Mouse (Mus musculus): ENCODE results near the gene Sh2d5. TPM values are rescaled to one million over a fixed set of nuclear protein-coding genes. Genes with fewer than 3 reads are reported as not detected.
A peak's percentile ranks its signal among the peaks of the same experiment; 100 is the strongest.

Sh2d5 gene
- under 1 TPM; 0.08 to 0.12 TPM for total RNA-seq (2021)
- long read RNA-seq, experiment 1: 0 reads
- long read RNA-seq, experiment 2: 0 reads

- peak; percentile 28 to 34 for DNase-seq
- intact Hi-C loops (cut with DNase I): no loop called here
Observed at GRCm38 (mm10) chr4:138250088-138250960, at the start of gene Sh2d5, which contains the start of gene Kif17. Gene Sh2d5 (plus strand): TSS chr4:138250403. Gene Kif17 (plus strand): TSS chr4:138250435.

DNA sequence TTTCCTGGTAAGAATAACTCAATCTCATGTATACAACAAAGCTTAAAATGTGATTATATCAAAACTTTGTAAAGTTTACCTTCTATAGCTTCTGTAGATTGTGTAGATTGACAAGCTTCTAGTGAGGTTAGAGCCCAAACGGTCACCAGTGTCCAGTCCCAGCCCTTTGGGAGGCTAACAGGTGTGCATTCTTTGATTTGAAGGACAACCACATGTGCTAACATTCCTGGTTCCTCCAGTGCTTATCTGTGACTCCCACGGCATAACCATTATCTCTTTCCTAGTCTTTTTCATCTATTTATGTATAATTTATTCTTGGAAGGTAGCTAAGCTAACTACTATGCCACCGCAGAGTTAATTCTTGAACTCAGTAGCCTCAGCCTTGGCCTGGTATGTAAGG lies 49.4 kb upstream of the Sh2d5 start:
- intact Hi-C loops (cut with DNase I): no loop called here
- no peak for DNase-seq

DNA sequence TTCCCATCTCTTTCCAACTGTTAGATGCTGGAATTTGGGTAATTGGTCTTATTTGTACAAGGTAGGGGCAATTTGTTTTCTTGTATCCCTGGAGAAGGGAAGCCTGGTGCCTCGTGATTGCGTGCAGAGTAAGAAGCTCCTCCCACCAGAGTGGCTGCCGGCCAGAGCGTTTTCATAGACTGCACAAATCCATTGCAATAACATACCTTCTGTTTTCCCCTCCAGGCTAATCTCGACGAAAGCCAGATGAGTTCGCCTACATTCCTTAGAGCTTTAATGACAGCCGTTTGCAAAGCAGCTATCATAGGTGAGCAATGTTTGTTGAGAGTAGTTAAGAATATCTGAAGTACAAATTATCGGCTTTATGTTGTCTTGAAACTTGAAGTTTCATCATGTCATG lies 48.5 kb upstream of the Sh2d5 start:
- no peak for DNase-seq
- intact Hi-C loops (cut with DNase I): no loop called here

GRCm38 (mm10) chr4:138210116-138210515 lies 40.1 kb upstream of the Sh2d5 start:
- intact Hi-C loops (cut with DNase I): no loop called here
- no peak for DNase-seq

DNA sequence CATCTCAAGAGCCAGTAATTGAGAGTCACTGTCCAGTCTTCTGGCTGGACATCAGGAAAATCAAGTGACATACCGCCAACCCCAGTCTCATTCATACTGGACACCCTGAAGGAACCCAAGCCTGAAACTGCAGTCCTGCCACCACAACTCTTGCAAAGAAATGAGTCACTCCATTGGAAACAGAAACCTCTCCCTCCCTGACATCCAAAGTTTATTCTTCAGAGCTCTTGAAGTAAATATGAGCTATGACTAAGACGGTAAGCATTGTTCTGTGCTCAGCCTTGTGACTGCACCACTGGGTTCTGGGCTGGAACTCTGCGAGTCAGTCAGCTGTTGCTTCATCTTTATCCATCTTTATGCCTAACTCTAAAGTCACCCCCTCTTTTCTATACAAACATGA lies 36.3 kb upstream of the Sh2d5 start:
- no peak for DNase-seq
- intact Hi-C loops (cut with DNase I): no loop called here

- DNase-seq: no peak
- intact Hi-C loops (cut with DNase I): no loop called here
Observed at GRCm38 (mm10) chr4:138215671-138216199, 34.5 kb upstream of the Sh2d5 start.

GRCm38 (mm10) chr4:138216200-138216890 lies 33.9 kb upstream of the Sh2d5 start, which contains the start of gene Hp1bp3:
Gene Hp1bp3 (plus strand): TSS chr4:138216296.
- intact Hi-C loops (cut with DNase I): no loop called here
- peak; percentile 53 to 72 for DNase-seq

DNA sequence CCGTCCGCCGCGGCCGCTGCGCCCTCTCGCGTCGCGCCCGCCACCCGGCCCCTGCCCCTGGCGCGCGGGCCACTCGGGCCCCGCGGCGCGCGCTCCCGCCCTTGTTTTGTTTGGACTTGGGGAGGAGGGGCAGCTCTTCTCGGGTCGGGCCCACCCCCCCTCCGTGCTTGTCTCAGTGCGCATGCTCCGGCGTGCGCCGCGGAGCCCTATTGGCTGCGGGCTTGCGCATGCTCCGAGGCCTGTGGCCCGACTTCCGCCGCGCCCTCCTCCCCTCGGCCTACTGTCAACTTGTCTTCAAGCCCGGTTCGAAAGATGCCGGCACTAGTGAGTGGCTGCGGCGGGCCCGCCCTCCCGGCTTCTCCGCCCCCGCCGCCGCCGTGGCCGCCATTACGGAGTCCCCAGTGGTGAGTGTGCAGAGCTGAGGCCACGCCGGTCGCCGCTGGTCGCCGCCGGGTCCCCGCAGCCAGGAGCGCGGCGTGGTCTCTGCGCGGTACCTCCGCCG lies 33.3 kb upstream of the Sh2d5 start:
- intact Hi-C loops (cut with DNase I): no loop called here
- DNase-seq: peak; percentile 97

GRCm38 (mm10) chr4:138217441-138217840 lies 32.8 kb upstream of the Sh2d5 start:
- DNase-seq: no peak
- intact Hi-C loops (cut with DNase I): no loop called here

DNA sequence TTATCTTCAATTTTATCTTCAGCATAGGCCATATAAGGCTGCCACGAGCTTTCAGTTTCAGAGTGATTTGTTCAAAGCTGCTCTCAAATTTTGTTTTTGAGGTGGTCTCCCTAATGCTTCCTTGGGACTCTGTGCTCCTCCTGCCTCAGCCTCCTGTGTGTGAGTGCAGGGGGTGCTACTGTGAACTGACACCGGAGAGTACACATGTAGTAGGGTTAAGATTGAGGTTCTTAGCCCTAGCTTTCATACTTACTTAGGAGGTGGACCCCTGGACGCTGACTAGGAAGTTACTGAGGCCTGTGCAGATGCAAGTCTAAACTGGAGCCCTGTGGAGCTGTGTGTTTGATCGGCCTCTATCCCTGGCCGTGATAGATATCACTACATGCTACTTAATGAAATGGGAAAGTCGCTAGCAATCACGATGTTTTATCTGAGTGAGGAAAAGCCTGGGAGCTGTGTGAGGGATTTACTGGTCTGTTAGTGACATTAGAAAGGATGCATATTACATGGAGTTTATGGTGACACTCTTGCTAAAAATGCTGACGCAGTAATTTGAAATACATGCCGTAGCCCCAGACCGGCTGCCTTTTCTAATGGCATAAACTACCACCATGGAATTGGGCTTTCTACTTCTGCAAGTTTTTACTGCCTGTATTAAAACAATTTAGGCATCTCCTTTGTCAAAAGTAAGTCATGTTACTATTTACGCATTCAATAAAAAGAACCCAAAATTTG lies 32.1 kb upstream of the Sh2d5 start:
- no peak for DNase-seq
- intact Hi-C loops (cut with DNase I): no loop called here

DNA sequence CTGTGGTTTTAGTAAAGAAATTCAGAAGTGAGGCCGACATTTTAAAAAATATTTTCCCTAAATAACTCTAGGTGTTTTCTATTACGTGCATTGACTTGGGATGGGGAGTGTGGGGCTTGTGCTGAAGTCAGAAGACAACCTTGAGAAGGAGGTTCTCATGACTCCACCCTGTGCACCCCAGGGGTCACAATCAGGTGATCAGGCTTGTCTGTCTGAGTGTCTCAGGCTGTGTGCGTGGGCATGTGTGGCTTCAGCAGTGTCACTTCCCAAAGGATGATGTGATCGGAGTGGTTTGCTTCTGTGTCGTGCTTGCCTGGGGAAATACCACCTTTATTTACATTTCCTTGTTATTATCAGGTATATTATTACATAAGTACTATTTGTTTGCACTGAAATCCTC lies 30.9 kb upstream of the Sh2d5 start:
- intact Hi-C loops (cut with DNase I): no loop called here
- DNase-seq: no peak

DNA sequence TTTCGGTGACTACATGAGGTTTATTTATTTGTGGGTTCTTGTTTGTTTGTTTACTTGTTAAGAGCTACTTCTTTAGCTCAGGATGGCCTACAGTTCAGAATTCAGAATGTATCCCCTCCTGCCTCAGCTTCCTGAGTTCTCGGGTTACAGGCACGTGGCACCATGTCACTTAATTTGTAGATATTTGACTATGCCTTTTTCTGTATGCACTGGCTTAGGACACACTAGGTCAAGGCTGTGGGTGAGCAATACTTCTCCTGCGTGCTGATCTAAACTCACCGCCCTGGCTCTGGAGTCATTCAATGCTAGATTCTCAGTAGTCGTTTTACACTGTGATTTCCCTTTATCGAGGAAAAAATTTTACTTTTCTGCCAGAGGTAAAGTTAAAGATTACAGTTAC lies 29.4 kb upstream of the Sh2d5 start:
- intact Hi-C loops (cut with DNase I): no loop called here
- no peak for DNase-seq

DNA sequence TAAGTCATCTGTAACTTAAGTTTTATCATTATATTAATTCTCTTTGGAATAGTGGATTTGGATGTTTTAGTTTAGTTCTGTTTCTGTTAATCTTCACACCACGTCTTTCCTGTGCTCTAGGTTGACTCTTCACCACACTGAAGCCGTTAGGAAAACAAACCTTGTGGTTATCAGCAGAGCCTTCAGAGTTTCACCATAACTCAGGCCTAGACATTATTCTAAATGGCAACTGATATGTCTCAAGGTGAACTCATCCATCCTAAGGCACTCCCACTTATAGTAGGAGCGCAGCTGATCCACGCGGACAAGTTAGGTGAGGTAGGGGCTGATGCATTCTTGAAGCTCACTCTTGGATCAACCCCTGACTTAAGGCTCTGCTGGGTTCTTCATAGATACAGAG lies 28.8 kb upstream of the Sh2d5 start:
- no peak for DNase-seq
- intact Hi-C loops (cut with DNase I): no loop called here

GRCm38 (mm10) chr4:138222396-138222795 lies 27.8 kb upstream of the Sh2d5 start:
- intact Hi-C loops (cut with DNase I): no loop called here
- DNase-seq: no peak

- DNase-seq: no peak
- intact Hi-C loops (cut with DNase I): no loop called here
Observed at GRCm38 (mm10) chr4:138223623-138224022, 26.6 kb upstream of the Sh2d5 start.

- intact Hi-C loops (cut with DNase I): no loop called here
- DNase-seq: no peak
Observed at GRCm38 (mm10) chr4:138246756-138247665, 3.2 kb upstream of the Sh2d5 start.

DNA sequence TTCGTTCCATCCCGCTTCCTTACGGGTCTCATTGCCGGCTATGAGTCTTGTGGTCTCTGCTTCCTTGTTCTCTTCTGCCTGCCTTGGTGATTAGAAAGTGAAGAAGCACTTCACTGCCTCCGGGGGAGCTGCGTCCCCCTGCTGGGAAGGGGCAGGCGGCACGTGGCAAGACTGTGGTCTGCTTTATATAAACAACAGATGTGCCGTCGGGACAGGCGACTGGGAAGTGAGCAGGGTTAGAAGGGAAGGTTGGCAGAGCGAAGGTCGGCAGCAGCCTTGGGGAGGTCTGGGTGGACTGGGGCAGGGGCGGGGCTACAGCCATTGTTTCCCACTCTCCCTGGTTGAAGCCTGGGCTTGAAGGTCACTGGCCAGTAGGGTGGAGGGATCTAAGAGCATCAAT lies 1.6 kb downstream of the Sh2d5 start:
- DNase-seq: no peak
- intact Hi-C loops (cut with DNase I): no loop called here

DNA sequence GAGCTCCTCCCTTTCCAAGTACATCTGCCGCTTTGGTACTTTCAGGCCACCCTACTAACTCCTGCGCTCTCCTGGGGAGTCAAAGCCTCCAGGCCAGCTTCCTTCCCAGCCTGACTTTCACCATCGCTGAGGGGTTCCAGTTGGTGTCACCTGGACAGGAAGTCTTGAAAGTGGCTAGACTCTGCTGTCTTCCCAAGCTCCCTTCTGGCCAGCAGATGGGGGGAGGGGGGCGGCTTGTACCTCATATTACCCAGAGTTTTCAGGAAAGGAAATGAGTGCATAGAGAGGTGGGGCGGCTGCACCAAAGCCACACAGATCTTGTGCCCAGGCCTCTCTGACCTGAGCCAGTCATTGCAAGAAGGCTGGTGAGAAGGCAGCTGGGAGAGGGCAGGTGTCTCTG lies 2.0 kb downstream of the Sh2d5 start:
- intact Hi-C loops (cut with DNase I): no loop called here
- DNase-seq: no peak

DNA sequence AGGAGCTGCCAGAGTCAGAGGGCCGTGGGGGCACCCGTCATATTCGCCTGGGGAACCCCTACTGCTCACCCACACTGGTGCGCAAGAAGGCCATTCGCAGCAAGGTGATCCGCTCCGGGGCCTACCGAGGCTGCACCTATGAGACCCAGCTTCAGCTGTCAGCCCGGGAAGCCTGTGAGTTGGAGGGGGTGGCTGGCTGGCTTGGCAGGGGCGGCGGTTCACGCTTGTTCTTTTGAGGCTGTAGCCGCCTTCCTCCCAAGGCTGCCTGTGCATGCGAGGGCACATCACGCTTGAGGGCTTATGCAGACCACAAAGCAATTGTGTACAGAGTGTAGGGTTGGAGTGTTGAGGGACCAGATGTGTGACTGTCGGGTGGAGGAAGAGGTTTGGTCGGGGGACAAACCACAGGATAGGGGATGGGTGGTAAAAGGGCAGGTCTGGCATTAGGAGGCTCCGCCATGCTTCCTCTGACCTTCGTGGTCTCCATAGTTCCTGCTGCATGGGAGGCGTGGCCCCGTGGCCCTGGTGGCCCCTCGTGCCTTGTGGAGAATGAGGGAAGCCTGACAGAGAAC lies 7.0 kb downstream of the Sh2d5 start:
- no peak for DNase-seq
- intact Hi-C loops (cut with DNase I): no loop called here
